Mouse (Mus musculus) liver, embryonic 11.5 days (tissue): Measurements from ENCODE around the gene Cfap97d1. TPM values are rescaled to one million over a fixed set of nuclear protein-coding genes. Genes with fewer than 3 reads are reported as not detected.

Experiments
- ATAC-seq: fragments of 200-750 bp; cut with Nextera tagmentation; replicated peaks from 2 replicates; pipeline ENCODE4 v1.8.0; 2017; ENCODE audit warnings: moderate number of reproducible peaks, mild to moderate bottlenecking, moderate TSS enrichment, moderate library complexity; ENCODE audit not compliant: low FRiP score
- DNase-seq: peaks from one replicate; pipeline ENCODE4 v3.0.0-alpha.2; 2017; ENCODE audit warnings: low spot score
- H3K27ac ChIP-seq: fragments of 300-500 bp; sonication (generic); 2 replicates; pipeline ENCODE4 v1.5.1; 2014; ENCODE audit warnings: mild to moderate bottlenecking, low read depth, low read length, control low read depth
- H3K27me3 ChIP-seq: fragments of 300-500 bp; sonication (generic); replicated peaks from 2 replicates; pipeline ENCODE4 v1.6.1; 2014; ENCODE audit warnings: low read length, mixed read lengths; ENCODE audit not compliant: control insufficient read depth, insufficient read depth
- H3K36me3 ChIP-seq: fragments of 300-500 bp; sonication (generic); 2 replicates; pipeline ENCODE4 v1.6.1; 2014; ENCODE audit warnings: mild to moderate bottlenecking, low read length, moderate library complexity, mixed read lengths; ENCODE audit not compliant: control insufficient read depth, insufficient read depth
- H3K4me1 ChIP-seq: fragments of 300-500 bp; sonication (generic); replicated peaks from 2 replicates; pipeline ENCODE4 v1.6.1; 2014; ENCODE audit warnings: low read length, mixed read lengths; ENCODE audit not compliant: control insufficient read depth, insufficient read depth
- H3K4me2 ChIP-seq: fragments of 300-500 bp; sonication (generic); 2 replicates; pipeline ENCODE4 v1.6.1; 2014; ENCODE audit warnings: mild to moderate bottlenecking, control low read depth, moderate library complexity
- H3K4me3 ChIP-seq: fragments of 300-500 bp; sonication (generic); 2 replicates; pipeline ENCODE4 v1.5.1; 2014; ENCODE audit warnings: low read depth, low read length, control low read depth
- H3K9ac ChIP-seq: fragments of 300-500 bp; sonication (generic); 2 replicates; pipeline ENCODE4 v1.6.1; 2014; ENCODE audit warnings: low read depth, low read length, control low read depth
- H3K9me3 ChIP-seq: fragments of 300-500 bp; sonication (generic); 2 replicates; pipeline ENCODE4 v1.6.1; 2016; ENCODE audit warnings: low read length, inconsistent platforms, mixed read lengths; ENCODE audit not compliant: control insufficient read depth
- WGBS: fragments of 180-500 bp; shearing (Covaris S2); extraction: QIAGEN DNeasy Blood & Tissue Kit; methylation state at CpG from one replicate; pipeline ENCODE4 v1.1.7; 2014; 5-methylcytosine and 5-hydroxymethylcytosine counted together
- polyA plus RNA-seq: library from polyadenylated mRNA; unstranded; fragments of >200 nt; fragmentation: Nextera tagmentation; extraction: Ambion mirVana; gene quantifications from 2 replicates; pipeline ENCODE4 v1.2.1, GENCODE M21; 2014

Gene Cfap97d1
- polyA plus RNA-seq, 1 experiment from 2014 or later = not detected

GRCm38 (mm10) chr11:102008372-102008771 lies 24.3 kb downstream of the Cfap97d1 start:
- Histone ChIP-seq H3K36me3 (no peaks in the 10 kb centered on the region), H3K9ac (no peak overlapping the region), H3K4me2 (no peak overlapping the region), H3K27me3 (no peaks in the 10 kb centered on the region), H3K4me1 (no peaks in the 10 kb centered on the region), H3K4me3 (no peak overlapping the region), H3K9me3 (no peaks in the 10 kb centered on the region), H3K27ac (no peak overlapping the region)
- WGBS = 82% methylated on average over 8 of the region's 8 CpGs
- no peak for DNase-seq
- no peak for ATAC-seq

- WGBS = 65% methylated on average over 15 of the region's 15 CpGs
- Histone ChIP-seq H3K9me3 (no peaks in the 10 kb centered on the region), H3K4me3 (no peak overlapping the region), H3K27ac (no peak overlapping the region), H3K9ac (no peak overlapping the region), H3K4me2 (no peak overlapping the region), H3K4me1 (no peaks in the 10 kb centered on the region), H3K27me3 (no peaks in the 10 kb centered on the region), H3K36me3 (no peaks in the 10 kb centered on the region)
- DNase-seq = no peak
- ATAC-seq = no peak
These were observed 25.0 kb downstream of the Cfap97d1 start for GRCm38 (mm10) chr11:102008954-102009637.

DNA sequence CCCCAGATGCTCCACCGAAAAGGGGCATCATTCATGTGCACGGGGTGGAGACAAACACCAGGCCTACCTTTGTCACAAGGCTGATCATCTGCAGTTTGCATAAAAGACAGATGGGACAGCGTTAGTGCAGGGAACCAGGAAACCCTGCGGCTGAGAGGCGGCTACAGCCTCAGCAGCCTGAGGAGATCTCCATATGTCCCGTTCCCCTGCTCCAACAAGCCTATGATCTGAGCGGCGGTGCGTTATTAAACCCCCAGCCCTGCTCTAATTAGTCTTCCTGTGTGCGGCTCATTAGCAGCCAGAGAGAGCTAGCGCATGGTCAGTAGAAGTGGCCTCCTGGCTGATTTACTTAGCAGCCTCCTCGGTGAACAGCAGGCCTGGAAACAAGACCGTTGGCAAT lies 26.1 kb downstream of the Cfap97d1 start:
- Histone ChIP-seq H3K27me3 (no peaks in the 10 kb centered on the region), H3K9me3 (no peaks in the 10 kb centered on the region), H3K4me2 (no peak overlapping the region), H3K9ac (no peak overlapping the region), H3K4me1 (no peaks in the 10 kb centered on the region), H3K4me3 (no peak overlapping the region), H3K36me3 (no peaks in the 10 kb centered on the region), H3K27ac (no peak overlapping the region)
- 80% methylated on average over 13 of the region's 13 CpGs for WGBS
- no peak for ATAC-seq
- DNase-seq = no peak

- ATAC-seq (no peak), DNase-seq (no peak)
- no peaks in the 10 kb centered on the region for H3K4me1 ChIP-seq
- no peaks in the 10 kb centered on the region for H3K27me3 ChIP-seq
- H3K4me3 ChIP-seq = no peak overlapping the region
- H3K36me3 ChIP-seq = no peaks in the 10 kb centered on the region
- no peak overlapping the region for H3K9ac ChIP-seq
- no peak overlapping the region for H3K27ac ChIP-seq
- WGBS = 71% methylated on average over 8 of the region's 8 CpGs
- no peak overlapping the region for H3K4me2 ChIP-seq
- no peaks in the 10 kb centered on the region for H3K9me3 ChIP-seq
These were observed 27.4 kb downstream of the Cfap97d1 start for GRCm38 (mm10) chr11:102011510-102011909.

DNA sequence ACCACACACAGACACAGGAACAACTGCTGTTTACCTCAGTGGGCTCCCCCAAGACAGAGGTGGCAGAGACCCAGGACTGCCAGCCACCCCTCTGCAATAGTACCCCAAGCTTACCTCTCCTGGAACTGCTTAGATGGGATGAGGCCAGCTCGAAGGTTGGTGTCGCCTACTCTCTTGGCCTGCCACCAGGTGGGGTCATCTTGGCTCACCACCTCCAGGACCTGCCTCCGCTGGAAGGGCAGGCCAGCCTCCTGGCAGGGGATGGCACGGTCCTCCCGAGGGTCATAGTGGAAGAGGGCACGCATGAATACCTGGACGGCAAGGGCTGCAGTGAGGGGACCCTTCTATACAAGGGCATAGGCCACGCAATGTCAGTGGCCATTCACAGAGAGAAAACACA lies 29.1 kb downstream of the Cfap97d1 start:
- Histone ChIP-seq H3K9ac (no peak overlapping the region), H3K4me3 (no peak overlapping the region), H3K9me3 (no peaks in the 10 kb centered on the region), H3K27ac (no peak overlapping the region), H3K4me1 (no peaks in the 10 kb centered on the region), H3K4me2 (no peak overlapping the region), H3K36me3 (no peaks in the 10 kb centered on the region), H3K27me3 (no peaks in the 10 kb centered on the region)
- 82% methylated on average over 8 of the region's 8 CpGs for WGBS
- ATAC-seq (no peak), DNase-seq (no peak)

- Histone ChIP-seq H3K4me3 (no peak overlapping the region), H3K4me2 (no peak overlapping the region), H3K9ac (no peak overlapping the region), H3K4me1 (no peaks in the 10 kb centered on the region), H3K36me3 (no peaks in the 10 kb centered on the region), H3K27ac (no peak overlapping the region), H3K27me3 (no peaks in the 10 kb centered on the region; the same call in 1 of the 2 replicates), H3K9me3 (no peaks in the 10 kb centered on the region)
- DNase-seq (no peak), ATAC-seq (no peak)
- WGBS = 68% methylated on average over 6 of the region's 6 CpGs
These were observed 31.4 kb downstream of the Cfap97d1 start for GRCm38 (mm10) chr11:102015472-102015871.

- Histone ChIP-seq H3K27ac (no peak overlapping the region), H3K36me3 (no peaks in the 10 kb centered on the region), H3K9ac (no peak overlapping the region), H3K27me3 (no peaks in the 10 kb centered on the region; the same call in 1 of the 2 replicates), H3K9me3 (no peaks in the 10 kb centered on the region), H3K4me1 (no peaks in the 10 kb centered on the region), H3K4me3 (no peak overlapping the region), H3K4me2 (no peak overlapping the region)
- DNase-seq = no peak
- ATAC-seq = no peak
- WGBS = 86% methylated on average over 1 of the region's 1 CpGs
These were observed 32.1 kb downstream of the Cfap97d1 start for GRCm38 (mm10) chr11:102016136-102016535.

DNA sequence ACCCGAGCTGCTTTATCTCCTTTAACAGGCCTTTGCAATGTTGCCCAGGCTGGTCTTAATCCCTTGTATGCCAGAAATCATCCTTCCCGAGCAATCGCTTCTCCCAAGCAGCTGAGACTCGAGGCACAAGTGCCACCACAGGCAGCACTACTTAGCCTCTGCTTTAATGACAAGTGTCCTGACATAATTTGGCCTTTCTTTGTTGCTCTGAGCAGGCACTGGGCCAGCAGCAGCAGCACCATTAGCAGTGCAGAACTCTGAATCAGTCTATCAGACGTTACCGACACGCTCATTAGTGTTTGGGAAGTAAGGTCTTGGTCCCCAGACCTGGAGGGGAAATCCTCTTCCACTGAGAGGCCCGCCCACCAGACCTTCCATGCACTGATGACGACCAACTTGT lies 35.7 kb downstream of the Cfap97d1 start:
- 76% methylated on average over 9 of the region's 9 CpGs for WGBS
- DNase-seq = no peak
- H3K9me3 ChIP-seq = no peaks in the 10 kb centered on the region

GRCm38 (mm10) chr11:102021196-102021595 lies 37.1 kb downstream of the Cfap97d1 start:
- ATAC-seq = no peak
- Histone ChIP-seq H3K9me3 (no peaks in the 10 kb centered on the region), H3K36me3 (no peaks in the 10 kb centered on the region), H3K27ac (no peak overlapping the region), H3K27me3 (peaks cover 23% of the 10 kb centered on the region), H3K9ac (no peak overlapping the region), H3K4me1 (no peaks in the 10 kb centered on the region), H3K4me2 (no peak overlapping the region), H3K4me3 (no peak overlapping the region)
- WGBS = 80% methylated on average over 5 of the region's 5 CpGs
- DNase-seq = no peak

More for the DNA sequence above, 35.7 kb downstream of the Cfap97d1 start:
- Histone ChIP-seq H3K27me3 (peaks cover 10% of the 10 kb centered on the region), H3K27ac (no peak overlapping the region), H3K4me3 (no peak overlapping the region), H3K9ac (no peak overlapping the region), H3K4me2 (no peak overlapping the region), H3K4me1 (no peaks in the 10 kb centered on the region), H3K36me3 (no peaks in the 10 kb centered on the region)
- no peak for ATAC-seq
